Mouse (Mus musculus) heart, adult 2 months (tissue): Measurements from ENCODE around the gene Nptxr. TPM values are rescaled to one million over a fixed set of nuclear protein-coding genes. Genes with fewer than 3 reads are reported as not detected.
A peak's percentile ranks its signal among the peaks of the same experiment; 100 is the strongest.

Experiments
- DNase-seq, 2 experiments: peaks; one replicate each; pipeline ENCODE4 v3.0.0; 2021
- H3K27ac ChIP-seq: fragments of 200-600 bp; 2 replicates; pipeline ENCODE4 v1.8.1; 2022
- H3K27me3 ChIP-seq: fragments of 200-500 bp; 2 replicates; pipeline ENCODE4 v1.6.1; 2012; ENCODE audit warnings: mild to moderate bottlenecking, low read length, inconsistent platforms, mixed read lengths; ENCODE audit not compliant: control insufficient read depth, insufficient read depth
- H3K36me3 ChIP-seq: fragments of 200-500 bp; 2 replicates; pipeline ENCODE4 v1.6.1; 2012; ENCODE audit warnings: low read length, inconsistent platforms; ENCODE audit not compliant: control insufficient read depth, insufficient read depth
- H3K4me1 ChIP-seq: fragments of 200-500 bp; 2 replicates; pipeline ENCODE4 v1.6.1; 2011; ENCODE audit warnings: low read length; ENCODE audit not compliant: control insufficient read depth, insufficient read depth
- H3K4me3 ChIP-seq: fragments of 200-600 bp; 2 replicates; pipeline ENCODE4 v1.8.1; 2022
- H3K79me2 ChIP-seq: fragments of 200-500 bp; replicated peaks from 2 replicates; pipeline ENCODE4 v1.6.1; 2012; ENCODE audit warnings: mild to moderate bottlenecking, inconsistent platforms, low read length, moderate library complexity, mixed read lengths; ENCODE audit not compliant: control insufficient read depth, insufficient read depth
- H3K9ac ChIP-seq: fragments of 200-500 bp; 2 replicates; pipeline ENCODE4 v1.6.1; 2012; ENCODE audit warnings: low read depth, mild to moderate bottlenecking, control low read depth, inconsistent platforms, low read length, mixed read lengths
- CTCF ChIP-seq: fragments of 200-600 bp; IDR thresholded peaks from 2 replicates; pipeline ENCODE4 v1.8.1; 2022; ENCODE audit warnings: antibody characterized with exemption, mild to moderate bottlenecking, moderate library complexity
- EP300 ChIP-seq: fragments of 200-500 bp; IDR thresholded peaks from 2 replicates; pipeline ENCODE4 v1.6.1; 2011; ENCODE audit warnings: low read depth, low read length, control low read depth; ENCODE audit not compliant: insufficient read depth
- POLR2A ChIP-seq: fragments of 200-500 bp; IDR thresholded peaks from 2 replicates; pipeline ENCODE4 v1.6.1; 2011; ENCODE audit warnings: mild to moderate bottlenecking, low read depth, low read length, control low read depth; ENCODE audit not compliant: insufficient read depth
- WGBS: fragments of 180-500 bp; shearing (Covaris S2); methylation state at CpG from one replicate; pipeline ENCODE4 v1.1.7; 2018; 5-methylcytosine and 5-hydroxymethylcytosine counted together
- intact Hi-C: fragments of 180-260 bp; cut with DNase I; formaldehyde crosslinking; loops from one replicate; pipeline ENCODE4 v1.15.1; 2025
- polyA plus RNA-seq: library from polyadenylated mRNA; depleted of rRNA; stranded (reverse); fragments of >200 nt; gene quantifications from 2 replicates; pipeline ENCODE4 v1.2.3, GENCODE M21; 2012
- total RNA-seq, 2 experiments: library from RNA; stranded (reverse); gene quantifications; 2 replicates each; pipeline ENCODE4 v1.2.3; 2021

Nptxr gene
- total and polyA plus RNA-seq, 3 experiments, result 1.5 to 1.7 (median 1.6) TPM

DNA sequence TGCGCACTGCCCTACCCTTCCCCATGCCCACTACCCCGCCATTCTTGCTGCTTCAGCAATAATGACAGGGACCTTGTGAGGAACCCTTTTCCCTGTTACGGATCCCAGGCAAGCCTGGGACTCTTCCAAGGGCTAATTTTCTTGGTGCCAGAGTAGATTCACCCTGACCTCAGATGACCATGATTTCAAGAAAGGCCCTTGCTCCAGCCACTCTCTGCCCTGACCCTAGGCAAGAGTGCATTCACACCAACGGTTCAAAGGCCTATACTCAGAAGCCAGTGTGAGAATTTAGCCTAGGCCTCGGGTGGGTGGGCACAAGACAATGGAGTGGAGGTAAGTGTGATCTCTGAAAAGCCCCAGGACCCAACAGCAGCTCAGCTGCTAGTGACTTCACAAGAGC, 24.9 kb upstream of the Nptxr start:
- Histone ChIP-seq H3K27ac (no peak overlapping the region), H3K9ac (no peak overlapping the region), H3K27me3 (no peaks in the 10 kb centered on the region), H3K4me1 (peaks cover 1% of the 10 kb centered on the region; the same call in 1 of the 2 replicates), H3K36me3 (no peaks in the 10 kb centered on the region), H3K79me2 (no peaks in the 10 kb centered on the region), H3K4me3 (no peak overlapping the region)
- no peak for DNase-seq
- TF ChIP-seq POLR2A (no peak), EP300 (no peak), CTCF (no peak)
- intact Hi-C loops, result no loop called here
- 90% methylated on average over 5 of the region's 5 CpGs for WGBS

DNA sequence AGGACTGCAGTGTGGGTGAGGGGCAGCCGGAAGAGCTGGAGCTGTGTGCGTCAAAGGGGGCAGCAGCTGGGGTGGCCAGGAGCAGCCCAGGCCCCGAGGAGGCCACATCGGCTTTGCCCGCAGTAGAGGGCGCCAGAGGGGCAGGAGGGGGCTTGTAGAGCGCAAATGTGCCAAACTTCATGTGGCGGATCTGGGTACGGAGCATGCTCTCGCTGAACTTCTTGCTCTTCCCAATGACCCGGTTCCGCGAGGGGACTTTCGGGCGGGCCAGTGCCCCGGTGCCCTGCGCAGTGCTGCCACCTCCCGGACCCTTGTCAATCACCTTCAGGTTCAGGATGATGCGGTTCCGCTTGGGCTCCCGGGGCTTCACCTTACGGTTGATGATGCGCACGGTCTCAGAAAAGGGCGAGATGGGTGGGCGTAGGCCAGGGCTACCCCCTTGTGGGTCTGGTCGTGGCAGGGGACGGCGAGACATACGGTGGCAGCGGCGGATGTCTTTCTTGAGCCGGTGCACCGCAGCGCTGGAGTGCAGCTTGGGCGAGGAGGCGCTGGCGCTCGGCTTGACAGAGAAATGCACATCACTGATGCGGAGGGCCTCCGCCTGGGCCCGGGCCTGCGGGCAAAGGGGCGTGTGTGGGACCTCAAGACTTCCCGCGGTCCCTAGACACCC, 23.9 kb upstream of the Nptxr start:
- no peak for TF ChIP-seq POLR2A
- peak; percentile 61 for TF ChIP-seq CTCF
- Histone ChIP-seq H3K27me3 (no peaks in the 10 kb centered on the region), H3K4me1 (peaks cover 1% of the 10 kb centered on the region; the same call in 1 of the 2 replicates), H3K9ac (no peak overlapping the region), H3K79me2 (no peaks in the 10 kb centered on the region), H3K4me3 (no peak overlapping the region), H3K36me3 (no peaks in the 10 kb centered on the region), H3K27ac (no peak overlapping the region)
- peak in 1 of 2 experiments; percentile 26 for DNase-seq
- WGBS, result 69% methylated on average over 46 of the region's 46 CpGs
- intact Hi-C loops, result loop anchor here (1.0 kb wide), 1 partner anchor 75 kb away; no protein-coding TSS in a partner anchor

- intact Hi-C loops, result loop anchor here (1.0 kb wide), 1 partner anchor 74 kb away; no protein-coding TSS in a partner anchor
- no peak overlapping the region for H3K27ac ChIP-seq
- WGBS, result 91% methylated on average over 11 of the region's 11 CpGs
- no peaks in the 10 kb centered on the region for H3K36me3 ChIP-seq
- peaks cover 1% of the 10 kb centered on the region; the same call in 1 of the 2 replicates for H3K4me1 ChIP-seq
- no peaks in the 10 kb centered on the region for H3K27me3 ChIP-seq
- TF ChIP-seq EP300, result no peak
- TF ChIP-seq CTCF, result no peak
- no peak for TF ChIP-seq POLR2A
- no peaks in the 10 kb centered on the region for H3K79me2 ChIP-seq
- H3K4me3 ChIP-seq, result no peak overlapping the region
- H3K9ac ChIP-seq, result no peak overlapping the region
- no peak for DNase-seq
Measured at GRCm38 (mm10) chr15:79827778-79828210, 23.2 kb upstream of the Nptxr start.

GRCm38 (mm10) chr15:79827061-79827777, 22.7 kb upstream of the Nptxr start:
- peaks cover 1% of the 10 kb centered on the region; the same call in 1 of the 2 replicates for H3K4me1 ChIP-seq
- intact Hi-C loops, result no loop called here

GRCm38 (mm10) chr15:79826221-79826935, 21.8 kb upstream of the Nptxr start:
- intact Hi-C loops, result no loop called here
- H3K27ac ChIP-seq, result no peak overlapping the region
- H3K27me3 ChIP-seq, result no peaks in the 10 kb centered on the region
- H3K36me3 ChIP-seq, result no peaks in the 10 kb centered on the region
- no peaks in the 10 kb centered on the region for H3K4me1 ChIP-seq
- no peak overlapping the region for H3K4me3 ChIP-seq
- H3K9ac ChIP-seq, result no peak overlapping the region
- TF ChIP-seq EP300, result no peak
- TF ChIP-seq POLR2A, result no peak
- no peak for TF ChIP-seq CTCF
- H3K79me2 ChIP-seq, result no peaks in the 10 kb centered on the region
- DNase-seq, result no peak
- WGBS, result 82% methylated on average over 9 of the region's 9 CpGs

More at GRCm38 (mm10) chr15:79827061-79827777, 22.7 kb upstream of the Nptxr start:
- Histone ChIP-seq H3K4me3 (no peak overlapping the region), H3K27me3 (no peaks in the 10 kb centered on the region), H3K79me2 (no peaks in the 10 kb centered on the region), H3K27ac (no peak overlapping the region), H3K36me3 (no peaks in the 10 kb centered on the region), H3K9ac (no peak overlapping the region)
- no peak for TF ChIP-seq POLR2A
- no peak for TF ChIP-seq EP300
- TF ChIP-seq CTCF, result no peak
- DNase-seq, result no peak
- 85% methylated on average over 14 of the region's 14 CpGs for WGBS
